Mouse (Mus musculus): ENCODE data around the gene Sstr4. TPM values are rescaled to one million over a fixed set of nuclear protein-coding genes. Genes with fewer than 3 reads are reported as not detected.

The Sstr4 gene
- polyA plus RNA-seq, 1 experiment: 19.0 TPM

- no peak for DNase-seq (ENCODE audit: extremely low spot score in 1 of 2, low spot score in 1 of 2)
These were observed 2.0 kb upstream of the Sstr4 start for GRCm38 (mm10) chr2:148393149-148393548.

- DNase-seq (ENCODE audit: extremely low spot score in 1 of 2, low spot score in 1 of 2): no peak
These were observed 1.3 kb upstream of the Sstr4 start for GRCm38 (mm10) chr2:148393846-148394245.

GRCm38 (mm10) chr2:148396209-148396608 is 1.1 kb downstream of the Sstr4 start:
- DNase-seq (ENCODE audit: extremely low spot score in 1 of 2, low spot score in 1 of 2): peak in 1 of 2 experiments; percentile 37

- peak in 1 of 2 experiments; percentile 41 for DNase-seq (ENCODE audit: extremely low spot score in 1 of 2, low spot score in 1 of 2)
These were observed 2.1 kb downstream of the Sstr4 start for GRCm38 (mm10) chr2:148397015-148397783.

- DNase-seq (ENCODE audit: extremely low spot score in 1 of 2, low spot score in 1 of 2): no peak
These were observed 2.6 kb downstream of the Sstr4 start for GRCm38 (mm10) chr2:148397784-148398100.

GRCm38 (mm10) chr2:148398901-148399685 is 3.9 kb downstream of the Sstr4 start:
- DNase-seq (ENCODE audit: extremely low spot score in 1 of 2, low spot score in 1 of 2): no peak

- DNase-seq (ENCODE audit: extremely low spot score in 1 of 2, low spot score in 1 of 2): no peak
These were observed 7.1 kb downstream of the Sstr4 start for GRCm38 (mm10) chr2:148402227-148402626.

- no peak for DNase-seq (ENCODE audit: extremely low spot score in 1 of 2, low spot score in 1 of 2)
These were observed 9.8 kb downstream of the Sstr4 start for GRCm38 (mm10) chr2:148404906-148405305.

GRCm38 (mm10) chr2:148406160-148406970 is 11.2 kb downstream of the Sstr4 start:
- peak in 1 of 2 experiments; percentile 38 for DNase-seq (ENCODE audit: extremely low spot score in 1 of 2, low spot score in 1 of 2)

- DNase-seq (ENCODE audit: extremely low spot score in 1 of 2, low spot score in 1 of 2): no peak
These were observed 12.1 kb downstream of the Sstr4 start for GRCm38 (mm10) chr2:148406971-148407869.

- DNase-seq (ENCODE audit: extremely low spot score in 1 of 2, low spot score in 1 of 2): no peak
These were observed 13.0 kb downstream of the Sstr4 start, which contains the start of gene Thbd for GRCm38 (mm10) chr2:148407870-148408760. Gene Thbd, minus strand, starts transcription at chr2:148408188.

GRCm38 (mm10) chr2:148408761-148409120 is 13.6 kb downstream of the Sstr4 start:
- DNase-seq (ENCODE audit: extremely low spot score in 1 of 2, low spot score in 1 of 2): no peak

GRCm38 (mm10) chr2:148409141-148409540 is 14.0 kb downstream of the Sstr4 start:
- DNase-seq (ENCODE audit: extremely low spot score in 1 of 2, low spot score in 1 of 2): peak in 1 of 2 experiments; percentile 81

GRCm38 (mm10) chr2:148409821-148410220 is 14.7 kb downstream of the Sstr4 start:
- DNase-seq (ENCODE audit: extremely low spot score in 1 of 2, low spot score in 1 of 2): no peak

- DNase-seq (ENCODE audit: extremely low spot score in 1 of 2, low spot score in 1 of 2): no peak
These were observed 24.0 kb downstream of the Sstr4 start for GRCm38 (mm10) chr2:148419151-148419550.

- no peak for DNase-seq (ENCODE audit: extremely low spot score in 1 of 2, low spot score in 1 of 2)
These were observed 24.6 kb downstream of the Sstr4 start for GRCm38 (mm10) chr2:148419776-148420175.

- DNase-seq (ENCODE audit: extremely low spot score in 1 of 2, low spot score in 1 of 2): no peak
These were observed 26.0 kb downstream of the Sstr4 start for GRCm38 (mm10) chr2:148421112-148421511.

GRCm38 (mm10) chr2:148421706-148422105 is 26.6 kb downstream of the Sstr4 start:
- DNase-seq (ENCODE audit: extremely low spot score in 1 of 2, low spot score in 1 of 2): no peak
